Mouse (Mus musculus) stomach, embryonic 16.5 days (tissue): Measurements from ENCODE around the gene Slc6a21. TPM values are rescaled to one million over a fixed set of nuclear protein-coding genes. Genes with fewer than 3 reads are reported as not detected.
"Not testable (repeated sequence)": the region's sequence is repeated elsewhere in the genome, so short reads cannot be mapped to it uniquely, and the experiment has no call there.

ENCODE experiments used
- ATAC-seq: fragments of 200-750 bp; cut with Nextera tagmentation; 2 replicates; pipeline ENCODE4 v1.8.0; 2017; ENCODE audit warnings: moderate number of reproducible peaks, moderate TSS enrichment; ENCODE audit not compliant: insufficient read depth, low FRiP score
- H3K27ac ChIP-seq: fragments of 300-500 bp; sonication (generic); 2 replicates; pipeline ENCODE4 v1.5.1; 2014; ENCODE audit warnings: low read length
- H3K27me3 ChIP-seq: fragments of 300-500 bp; sonication (generic); 2 replicates; pipeline ENCODE4 v1.6.1; 2014; ENCODE audit warnings: low read length, control low read depth, mixed read lengths; ENCODE audit not compliant: control insufficient read depth, insufficient read depth
- H3K36me3 ChIP-seq: fragments of 300-500 bp; sonication (generic); 2 replicates; pipeline ENCODE4 v1.6.1; 2014; ENCODE audit warnings: low read length; ENCODE audit not compliant: control insufficient read depth, insufficient read depth
- H3K4me1 ChIP-seq: fragments of 300-500 bp; sonication (generic); 2 replicates; pipeline ENCODE4 v1.6.1; 2014; ENCODE audit warnings: low read length, control low read depth, mixed read lengths; ENCODE audit not compliant: control insufficient read depth, insufficient read depth
- H3K4me2 ChIP-seq: fragments of 300-500 bp; sonication (generic); 2 replicates; pipeline ENCODE4 v1.6.1; 2014; ENCODE audit warnings: low read depth, low read length, mixed read lengths
- H3K4me3 ChIP-seq: fragments of 300-500 bp; sonication (generic); replicated peaks from 2 replicates; pipeline ENCODE4 v1.5.1; 2014; ENCODE audit warnings: mild to moderate bottlenecking, low read length
- H3K9ac ChIP-seq: fragments of 300-500 bp; sonication (generic); 2 replicates; pipeline ENCODE4 v1.6.1; 2014; ENCODE audit warnings: low read length
- H3K9me3 ChIP-seq: fragments of 300-500 bp; sonication (generic); replicated peaks from 2 replicates; pipeline ENCODE4 v1.6.1; 2016; ENCODE audit warnings: low read length, control low read depth; ENCODE audit not compliant: control insufficient read depth
- WGBS: fragments of 180-500 bp; shearing (Covaris S2); extraction: QIAGEN DNeasy Blood & Tissue Kit; methylation state at CpG from one replicate; pipeline ENCODE4 v1.1.7; 2014; 5-methylcytosine and 5-hydroxymethylcytosine counted together
- polyA plus RNA-seq: library from polyadenylated mRNA; unstranded; fragments of >200 nt; fragmentation: Nextera tagmentation; extraction: Ambion mirVana; gene quantifications from 2 replicates; pipeline ENCODE4 v1.2.1, GENCODE M21; 2015

Slc6a21 gene
- polyA plus RNA-seq, 1 experiment from 2014 or later = not detected

DNA sequence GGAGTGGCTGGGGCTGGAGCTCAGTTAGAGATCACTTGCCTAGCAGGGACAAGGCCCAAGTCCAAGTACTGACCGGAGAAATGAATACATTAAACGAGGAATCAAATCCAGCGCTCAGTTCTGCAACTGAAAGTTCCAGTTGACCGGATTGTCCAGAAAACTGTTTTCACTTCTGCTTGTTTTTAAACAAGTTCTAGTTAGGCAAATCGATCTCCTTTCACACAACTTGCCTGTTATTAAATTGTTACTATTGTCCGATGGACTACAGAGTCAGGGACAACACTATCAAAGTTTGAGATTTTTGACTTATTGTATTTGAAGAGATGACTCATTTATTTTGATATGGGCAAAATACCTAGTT is 35.9 kb upstream of the Slc6a21 start:
- no peaks in the 10 kb centered on the region for H3K9me3 ChIP-seq
- no peak overlapping the region for H3K4me2 ChIP-seq
- 87% methylated on average over 6 of the region's 6 CpGs for WGBS
- peaks cover 13% of the 10 kb centered on the region for H3K27me3 ChIP-seq
- H3K4me1 ChIP-seq = peaks cover 5% of the 10 kb centered on the region; the same call in 1 of the 2 replicates
- H3K36me3 ChIP-seq = no peaks in the 10 kb centered on the region
- no peak for ATAC-seq
- H3K9ac ChIP-seq = peak overlapping the region; percentile 63
- no peak overlapping the region for H3K27ac ChIP-seq
- no peak overlapping the region for H3K4me3 ChIP-seq

DNA sequence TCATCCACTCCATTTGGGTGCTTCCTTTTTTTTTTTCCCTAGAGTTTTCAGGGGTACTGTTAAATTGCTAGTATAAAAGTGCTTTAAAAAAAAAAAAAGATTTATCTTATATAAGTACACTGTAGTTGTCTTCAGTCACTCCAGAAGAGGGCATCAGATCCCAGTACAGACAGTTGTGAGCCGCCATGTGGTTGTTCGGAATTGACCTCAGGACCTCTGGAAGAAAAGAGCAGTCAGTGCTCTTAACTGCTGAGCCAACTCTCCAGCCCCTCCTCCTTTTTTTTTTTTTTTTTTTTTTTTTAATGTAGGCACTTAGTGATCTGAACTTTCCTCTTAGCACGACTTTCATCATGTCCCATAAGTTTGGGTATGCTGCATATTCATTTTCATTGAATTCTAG is 29.6 kb upstream of the Slc6a21 start:
- H3K9me3 ChIP-seq = no peaks in the 10 kb centered on the region
- H3K4me3 ChIP-seq = no peak overlapping the region
- no peak overlapping the region for H3K27ac ChIP-seq
- H3K27me3 ChIP-seq = no peaks in the 10 kb centered on the region
- H3K36me3 ChIP-seq = no peaks in the 10 kb centered on the region
- WGBS = 36% methylated on average over 3 of the region's 3 CpGs
- H3K4me2 ChIP-seq = no peak overlapping the region
- H3K9ac ChIP-seq = no peak overlapping the region
- ATAC-seq = no peak
- H3K4me1 ChIP-seq = no peaks in the 10 kb centered on the region

DNA sequence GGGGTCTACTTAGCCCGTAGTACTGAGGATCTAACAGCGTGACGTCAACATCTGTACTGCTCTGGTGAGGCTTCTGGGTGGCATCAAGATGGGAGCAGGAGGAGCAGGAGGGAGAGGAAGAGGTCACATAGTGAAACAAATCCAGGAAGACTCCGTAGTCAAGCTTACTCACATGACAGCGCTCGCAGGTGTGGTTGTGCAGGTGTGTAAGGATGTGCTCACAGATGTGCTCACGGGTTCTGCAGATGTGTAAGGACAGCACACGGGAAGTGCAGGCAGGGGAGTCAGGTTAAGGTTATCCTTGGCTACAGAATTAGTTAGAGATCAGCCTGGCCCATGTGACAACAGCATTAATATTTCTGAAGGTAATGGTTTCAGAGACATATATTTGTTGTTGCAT is 23.5 kb upstream of the Slc6a21 start:
- Histone ChIP-seq H3K4me1 (no peaks in the 10 kb centered on the region), H3K9me3 (no peaks in the 10 kb centered on the region), H3K4me2 (no peak overlapping the region), H3K9ac (no peak overlapping the region), H3K36me3 (no peaks in the 10 kb centered on the region), H3K4me3 (no peak overlapping the region), H3K27ac (no peak overlapping the region), H3K27me3 (no peaks in the 10 kb centered on the region)
- no peak for ATAC-seq
- 74% methylated on average over 8 of the region's 8 CpGs for whole genome bisulfite sequencing

DNA sequence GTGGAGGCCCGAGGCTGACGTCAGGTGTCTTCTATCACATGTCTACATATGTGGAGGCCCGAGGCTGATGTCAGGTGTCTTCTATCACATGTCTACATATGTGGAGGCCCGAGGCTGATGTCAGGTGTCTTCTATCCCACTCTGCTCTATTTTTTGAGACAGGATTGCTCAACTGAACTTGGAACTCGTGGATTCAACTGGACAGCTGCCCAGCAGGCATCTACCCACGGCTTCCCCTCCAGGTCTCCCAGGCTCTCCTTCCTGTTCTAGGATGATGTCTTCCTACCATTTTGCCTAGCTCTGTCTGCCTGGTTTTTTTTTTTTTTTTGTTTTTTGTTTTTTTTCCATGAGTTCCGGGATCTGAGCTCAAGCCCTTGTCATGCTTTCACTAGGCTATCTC is 21.5 kb upstream of the Slc6a21 start:
- not testable (repeated sequence) for H3K4me2 ChIP-seq, ATAC-seq, H3K9me3 ChIP-seq, H3K4me1 ChIP-seq, H3K36me3 ChIP-seq, H3K4me3 ChIP-seq, H3K27ac ChIP-seq, H3K9ac ChIP-seq, H3K27me3 ChIP-seq
- WGBS = 61% methylated on average over 5 of the region's 7 CpGs

DNA sequence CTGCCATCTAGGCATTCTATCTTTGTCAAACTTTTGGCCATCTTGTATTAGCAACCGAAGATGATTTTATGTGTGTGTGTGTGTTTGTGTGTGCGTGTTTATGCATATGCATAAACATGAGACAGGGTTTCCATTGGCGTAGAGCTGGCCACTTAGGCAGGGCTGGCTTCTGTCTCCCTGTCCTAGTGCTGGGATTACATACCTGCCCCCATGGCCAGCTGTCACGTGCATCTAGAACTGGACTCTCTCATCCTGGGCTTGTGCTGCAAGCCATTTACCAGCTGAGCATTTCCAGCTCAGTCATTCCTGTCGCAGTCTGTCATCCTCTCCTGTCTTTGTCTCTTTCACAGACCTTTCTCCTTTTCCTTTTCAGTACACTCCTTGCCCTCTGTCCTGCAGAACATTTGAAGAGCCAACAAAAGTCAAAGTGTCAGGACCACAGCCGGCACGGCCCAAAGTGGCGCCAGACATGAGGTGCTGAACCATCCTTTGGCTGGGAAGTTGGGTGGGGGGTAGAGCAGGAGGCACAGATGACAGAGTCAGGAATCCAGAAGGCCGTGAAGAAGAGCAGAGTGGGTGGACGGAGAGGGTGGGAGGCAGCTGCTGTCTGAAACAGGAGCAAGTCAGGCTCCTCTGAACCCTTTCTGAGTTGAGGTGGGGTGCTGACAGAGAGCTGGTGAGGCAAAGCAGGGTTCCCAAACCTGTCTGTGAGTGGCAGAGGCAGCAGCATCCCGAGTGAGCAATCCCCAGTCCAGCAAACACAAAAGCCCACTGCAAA is 20.1 kb upstream of the Slc6a21 start:
- Histone ChIP-seq H3K36me3 (no peaks in the 10 kb centered on the region), H3K9ac (no peak overlapping the region), H3K4me1 (no peaks in the 10 kb centered on the region), H3K27ac (no peak overlapping the region), H3K4me2 (no peak overlapping the region), H3K27me3 (no peaks in the 10 kb centered on the region), H3K9me3 (no peaks in the 10 kb centered on the region), H3K4me3 (no peak overlapping the region)
- WGBS = 49% methylated on average over 11 of the region's 11 CpGs
- ATAC-seq = no peak

DNA sequence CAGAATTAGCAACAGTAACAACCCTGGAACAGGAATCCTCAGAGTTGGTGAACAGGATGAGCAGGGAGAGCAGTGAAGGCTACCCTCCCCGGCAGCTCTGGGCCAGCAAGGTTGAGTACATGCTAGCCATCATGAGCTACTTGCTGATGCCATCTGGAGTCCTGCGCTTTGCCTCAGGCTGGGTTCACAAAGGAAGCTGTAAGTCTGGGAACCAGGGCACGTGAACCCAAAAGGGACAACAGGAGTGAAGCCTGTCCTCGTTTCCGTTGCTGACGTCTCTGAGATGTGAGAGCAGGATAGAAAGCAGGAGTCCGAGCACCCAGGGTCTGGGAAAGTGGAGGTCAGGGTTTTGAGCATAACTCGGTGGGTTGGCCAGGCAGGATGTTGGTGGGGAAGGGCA is 18.0 kb upstream of the Slc6a21 start:
- Histone ChIP-seq H3K36me3 (no peaks in the 10 kb centered on the region), H3K27me3 (no peaks in the 10 kb centered on the region), H3K27ac (no peak overlapping the region), H3K9me3 (no peaks in the 10 kb centered on the region), H3K4me1 (no peaks in the 10 kb centered on the region), H3K9ac (no peak overlapping the region), H3K4me2 (no peak overlapping the region), H3K4me3 (no peak overlapping the region)
- no peak for ATAC-seq
- WGBS = 86% methylated on average over 8 of the region's 8 CpGs

DNA sequence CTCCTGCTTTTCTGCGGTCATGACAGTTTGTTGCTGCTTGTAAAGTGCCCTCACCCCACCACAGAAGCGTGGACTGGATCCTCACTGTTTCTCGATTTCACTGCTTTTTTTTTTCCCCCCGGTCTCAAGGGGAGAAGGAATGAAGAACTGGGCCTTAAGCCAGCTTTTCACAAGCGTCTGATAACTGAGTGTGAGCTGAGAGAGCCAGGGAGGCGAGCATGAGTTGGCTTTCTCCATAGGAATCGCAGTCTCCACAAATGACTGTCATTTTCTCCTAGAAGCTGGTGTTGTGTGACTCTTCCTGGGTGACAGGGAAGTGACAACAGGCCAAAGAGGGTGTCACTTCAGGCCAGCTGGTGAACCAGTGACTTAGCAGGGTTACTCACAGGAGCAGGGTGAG is 15.0 kb upstream of the Slc6a21 start:
- Histone ChIP-seq H3K36me3 (no peaks in the 10 kb centered on the region), H3K9ac (no peak overlapping the region), H3K4me1 (no peaks in the 10 kb centered on the region), H3K4me3 (no peak overlapping the region), H3K9me3 (no peaks in the 10 kb centered on the region), H3K27ac (no peak overlapping the region), H3K4me2 (no peak overlapping the region), H3K27me3 (no peaks in the 10 kb centered on the region)
- ATAC-seq = no peak
- 36% methylated on average over 7 of the region's 7 CpGs for WGBS

DNA sequence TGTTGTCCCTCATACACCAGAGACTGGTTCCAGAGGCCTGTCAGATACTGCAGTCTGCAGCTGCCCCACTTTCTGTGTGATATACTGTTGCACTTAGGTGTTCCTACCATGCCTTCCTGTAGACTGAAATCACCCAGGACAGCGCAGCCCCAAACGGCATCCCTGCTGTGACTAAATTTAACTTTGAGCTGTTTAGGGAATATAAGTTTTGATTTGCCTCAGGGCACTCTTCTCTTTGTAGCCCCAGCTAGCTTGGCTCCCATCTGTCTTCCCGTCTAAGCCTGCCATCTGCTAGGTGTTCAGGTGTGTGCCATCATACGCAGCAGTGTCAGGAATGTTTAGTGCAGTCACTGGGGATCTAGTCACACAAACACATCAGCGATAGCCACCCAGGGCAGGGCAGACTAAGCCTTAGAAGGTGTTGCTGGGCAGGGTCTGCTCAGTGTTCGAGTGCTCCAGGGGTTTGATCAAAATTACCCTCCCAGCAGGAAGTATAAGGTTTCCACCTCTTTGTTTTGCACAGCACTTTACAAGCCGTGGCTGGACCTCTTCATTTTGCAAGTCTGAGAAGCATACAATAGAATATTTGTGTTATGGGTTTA is 14.2 kb upstream of the Slc6a21 start:
- H3K9me3 ChIP-seq = no peaks in the 10 kb centered on the region
- no peak overlapping the region for H3K4me3 ChIP-seq
- ATAC-seq = no peak
- H3K9ac ChIP-seq = no peak overlapping the region
- no peaks in the 10 kb centered on the region for H3K36me3 ChIP-seq
- no peaks in the 10 kb centered on the region for H3K27me3 ChIP-seq
- no peak overlapping the region for H3K4me2 ChIP-seq
- 54% methylated on average over 7 of the region's 7 CpGs for WGBS
- H3K27ac ChIP-seq = no peak overlapping the region
- H3K4me1 ChIP-seq = no peaks in the 10 kb centered on the region

DNA sequence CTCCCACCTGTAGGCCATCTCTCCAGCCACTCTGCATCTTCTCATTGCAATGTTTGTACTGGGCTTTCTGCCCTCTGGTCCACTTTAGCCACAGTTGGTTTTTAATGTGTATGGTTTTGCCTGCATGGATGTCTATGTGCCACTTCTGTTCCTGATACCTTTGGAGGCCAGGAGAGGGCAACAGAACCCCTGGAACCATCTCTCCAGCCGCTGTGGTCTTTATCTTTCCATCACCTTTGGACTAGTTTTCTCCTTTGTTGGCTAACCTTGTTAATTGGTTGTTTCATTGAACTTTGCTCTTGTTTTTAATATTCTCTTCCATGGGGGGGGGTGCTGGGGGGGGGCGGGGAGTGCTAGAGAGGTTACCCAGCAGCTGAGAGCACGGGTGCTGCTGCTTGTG is 13.0 kb upstream of the Slc6a21 start:
- Histone ChIP-seq H3K27ac (no peak overlapping the region), H3K4me2 (no peak overlapping the region), H3K27me3 (no peaks in the 10 kb centered on the region), H3K36me3 (no peaks in the 10 kb centered on the region), H3K9ac (no peak overlapping the region), H3K9me3 (no peaks in the 10 kb centered on the region), H3K4me1 (no peaks in the 10 kb centered on the region), H3K4me3 (no peak overlapping the region)
- ATAC-seq = no peak
- WGBS = 66% methylated on average over 3 of the region's 3 CpGs
